8 mouse cellular contexts compared by ENCODE assay signal in the genomic region with DNA sequence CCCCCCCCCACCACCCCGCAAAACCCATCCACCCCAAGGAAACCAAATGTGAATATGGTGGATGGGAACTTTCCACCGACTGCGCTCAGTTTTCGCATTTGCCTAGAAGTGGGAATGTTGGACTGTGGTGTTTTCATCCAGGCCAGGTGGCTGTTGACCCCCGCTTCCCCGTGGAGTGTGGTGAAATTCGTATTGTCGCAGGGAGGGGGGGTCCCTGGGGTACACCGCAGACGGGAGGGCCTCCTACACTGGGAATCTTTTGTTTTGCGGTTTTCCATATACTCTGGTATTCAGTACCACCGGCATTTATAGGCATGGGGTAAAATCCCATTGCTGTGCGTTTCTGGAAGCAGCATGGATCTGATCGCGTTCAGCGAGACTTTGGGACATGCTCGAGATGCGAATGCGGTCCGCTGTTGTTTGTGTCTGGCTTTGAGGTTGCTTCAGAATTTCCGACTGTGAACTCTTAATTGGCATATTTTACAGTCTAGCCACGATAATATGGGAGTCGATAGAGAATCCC. TPM values are rescaled to one million over a fixed set of nuclear protein-coding genes. Genes with fewer than 3 reads are reported as not detected.
DNase-seq lines count a peak whose midpoint lies in the region; ATAC-seq and TF ChIP-seq lines count a peak whose summit lies in the region.

No protein-coding gene starts in this region.

- DNase-seq in heart, postnatal 4 days: no peak
- DNase-seq in urinary bladder, postnatal 25 days (ENCODE audit: low spot score): no peak
- no peak for DNase-seq in left cerebral cortex, postnatal 4 days
- no peak for DNase-seq in gastrocnemius, postnatal 4 days (ENCODE audit: low spot score in 2 of 2)

- intact Hi-C loops in left cerebral cortex, postnatal 4 days (cut with DNase I): no loop called here

- peak overlapping the region; percentile 70 to 93 for H3K4me3 ChIP-seq in heart, embryonic 14.5 days (ENCODE audit: control insufficient read depth in 1 of 2, insufficient read depth in 1 of 2, low read depth in 1 of 2, low read length in 2 of 2)
- H3K4me3 ChIP-seq in ES-Bruce4 (ENCODE audit: low read depth, low read length): peak overlapping the region; percentile 52
- peak overlapping the region; percentile 97 for H3K4me3 ChIP-seq in forebrain, embryonic 12.5 days (replicated peaks)
- peak overlapping the region; percentile 99 for H3K4me3 ChIP-seq in liver, embryonic 15.5 days (replicated peaks)

- H3K4me1 ChIP-seq in heart, embryonic 14.5 days (ENCODE audit: control insufficient read depth in 2 of 2, insufficient read depth in 2 of 2, low read length in 2 of 2): peaks cover 9 to 20% of the 10 kb centered on the region in 2 experiments
- no peaks in the 10 kb centered on the region for H3K4me1 ChIP-seq in ES-Bruce4 (ENCODE audit: control insufficient read depth, insufficient read depth, low read length)
- H3K4me1 ChIP-seq in forebrain, embryonic 12.5 days: peaks cover 18% of the 10 kb centered on the region
- H3K4me1 ChIP-seq in liver, embryonic 15.5 days (replicated peaks): peaks cover 64% of the 10 kb centered on the region

- no peaks in the 10 kb centered on the region for H3K9me3 ChIP-seq in heart, embryonic 14.5 days (ENCODE audit: control insufficient read depth, low read length)
- no peaks in the 10 kb centered on the region for H3K9me3 ChIP-seq in ES-Bruce4 (replicated peaks; ENCODE audit: control insufficient read depth, insufficient read depth, low read length, poor library complexity, severe bottlenecking)
- H3K9me3 ChIP-seq in forebrain, embryonic 12.5 days: no peaks in the 10 kb centered on the region
- no peaks in the 10 kb centered on the region for H3K9me3 ChIP-seq in liver, embryonic 15.5 days (replicated peaks)

- TF ChIP-seq POLR2A in ES-Bruce4 (IDR thresholded peaks at IDR 0.05; ENCODE audit: insufficient read depth, low read length): no peak

- peak overlapping the region; percentile 77 for H3K4me2 ChIP-seq in heart, embryonic 14.5 days (ENCODE audit: low read length)
- H3K4me2 ChIP-seq in forebrain, embryonic 12.5 days: peak overlapping the region; percentile 91
- peak overlapping the region; percentile 68 for H3K4me2 ChIP-seq in liver, embryonic 15.5 days

- H3K36me3 ChIP-seq in heart, embryonic 14.5 days (ENCODE audit: control insufficient read depth, insufficient read depth, low read length): no peaks in the 10 kb centered on the region
- H3K36me3 ChIP-seq in ES-Bruce4 (ENCODE audit: control insufficient read depth, insufficient read depth, low read length, poor library complexity, severe bottlenecking): no peaks in the 10 kb centered on the region
- no peaks in the 10 kb centered on the region for H3K36me3 ChIP-seq in forebrain, embryonic 12.5 days (replicated peaks)
- peaks cover 8% of the 10 kb centered on the region; the same call in 1 of the 2 replicates for H3K36me3 ChIP-seq in liver, embryonic 15.5 days (replicated peaks)

- WGBS in heart, embryonic 14.5 days: 22% methylated on average over 23 of the region's 23 CpGs
- WGBS in forebrain, embryonic 12.5 days: 10% methylated on average over 22 of the region's 23 CpGs
- 17% methylated on average over 23 of the region's 23 CpGs for WGBS in liver, embryonic 15.5 days (ENCODE audit: insufficient replicate concordance)

- H3K27ac ChIP-seq in heart, embryonic 14.5 days (replicated peaks in 1 of 2; ENCODE audit: control insufficient read depth in 1 of 2, insufficient read depth in 1 of 2, low read depth in 2 of 2, low read length in 2 of 2): no peak overlapping the region
- H3K27ac ChIP-seq in ES-Bruce4 (ENCODE audit: insufficient read depth, low read length): no peak overlapping the region
- peak overlapping the region; percentile 93; the same call in 1 of the 2 replicates for H3K27ac ChIP-seq in forebrain, embryonic 12.5 days
- peak overlapping the region; percentile 98 for H3K27ac ChIP-seq in liver, embryonic 15.5 days (replicated peaks)

- H3K27me3 ChIP-seq in heart, embryonic 14.5 days (ENCODE audit: control insufficient read depth, insufficient read depth, low read length): no peaks in the 10 kb centered on the region
- H3K27me3 ChIP-seq in ES-Bruce4 (ENCODE audit: control insufficient read depth, insufficient read depth, low read length, poor library complexity, severe bottlenecking): no peaks in the 10 kb centered on the region
- H3K27me3 ChIP-seq in forebrain, embryonic 12.5 days: no peaks in the 10 kb centered on the region
- H3K27me3 ChIP-seq in liver, embryonic 15.5 days: no peaks in the 10 kb centered on the region

- H3K9ac ChIP-seq in heart, embryonic 14.5 days (ENCODE audit: low read length): peak overlapping the region; percentile 93
- peak overlapping the region; percentile 93 for H3K9ac ChIP-seq in ES-Bruce4 (ENCODE audit: low read depth, poor library complexity, severe bottlenecking)
- peak overlapping the region; percentile 91 for H3K9ac ChIP-seq in forebrain, embryonic 12.5 days
- peak overlapping the region; percentile 98 for H3K9ac ChIP-seq in liver, embryonic 15.5 days

- no peak for TF ChIP-seq CTCF in ES-Bruce4 (IDR thresholded peaks at IDR 0.05; ENCODE audit: low read depth, low read length)

- no peak for ATAC-seq in heart, embryonic 14.5 days (ENCODE audit: insufficient number of reproducible peaks, insufficient read depth, low FRiP score, low read depth)
- no peak for ATAC-seq in forebrain, embryonic 12.5 days (ENCODE audit: low FRiP score)
- ATAC-seq in liver, embryonic 15.5 days (ENCODE audit: insufficient read depth): no peak

- TF ChIP-seq EP300 in ES-Bruce4 (IDR thresholded peaks at IDR 0.05; ENCODE audit: insufficient read depth, low read depth, low read length): no peak

RNA-seq across cellular contexts. Expression of a gene that starts 1.4 kb away (rescaled TPM):
- polyA plus RNA-seq in heart, embryonic 14.5 days (2014; fragmentation: Nextera tagmentation; extraction: Ambion mirVana): 5.5 and 5.8 TPM in 2 replicates
- total RNA-seq in heart, postnatal 4 days (2021): 10 to 100 TPM; 22.7 to 25.8 TPM
- polyA plus RNA-seq in ES-Bruce4 (2011; ENCODE audit: insufficient read depth, insufficient read length, low read depth, missing spikeins): 13.5 and 15.9 TPM in 2 replicates
- polyA plus RNA-seq in forebrain, embryonic 12.5 days (2016; fragmentation: Nextera tagmentation; extraction: Ambion mirVana): 13.2 and 13.3 TPM in 2 replicates
- polyA plus RNA-seq in liver, embryonic 15.5 days (2015; fragmentation: Nextera tagmentation; extraction: Ambion mirVana): 10.1 and 12.0 TPM in 2 replicates
- total RNA-seq in left cerebral cortex, postnatal 4 days (2021): 100 to 1,000 TPM; 202 to 219 TPM
- 10 to 100 TPM; 17.3 to 20.3 TPM for total RNA-seq in gastrocnemius, postnatal 4 days (2021)

RNA-seq across cellular contexts. Expression of a gene that starts 17.1 kb away (rescaled TPM):
- 386 and 413 TPM in 2 replicates for polyA plus RNA-seq in heart, embryonic 14.5 days (2014; fragmentation: Nextera tagmentation; extraction: Ambion mirVana)
- total RNA-seq in heart, postnatal 4 days (2021): 100 to 1,000 TPM; 820 to 822 TPM
- 2,022 and 2,082 TPM in 2 replicates for polyA plus RNA-seq in ES-Bruce4 (2011; ENCODE audit: insufficient read depth, insufficient read length, low read depth, missing spikeins)
- polyA plus RNA-seq in forebrain, embryonic 12.5 days (2016; fragmentation: Nextera tagmentation; extraction: Ambion mirVana): 479 and 481 TPM in 2 replicates
- polyA plus RNA-seq in liver, embryonic 15.5 days (2015; fragmentation: Nextera tagmentation; extraction: Ambion mirVana): 294 and 338 TPM in 2 replicates
- total RNA-seq in left cerebral cortex, postnatal 4 days (2021): 100 to 1,000 TPM; 639 to 650 TPM
- 100 to 1,000 TPM; 868 to 943 TPM for total RNA-seq in gastrocnemius, postnatal 4 days (2021)

RNA-seq across cellular contexts. Expression of a gene that starts 30.2 kb away (rescaled TPM):
- polyA plus RNA-seq in heart, embryonic 14.5 days (2014; fragmentation: Nextera tagmentation; extraction: Ambion mirVana): 22.5 and 25.6 TPM in 2 replicates
- 100 to 1,000 TPM in 1 of 2 experiments, 10 to 100 TPM in 1; 99.0 to 107 TPM for total RNA-seq in heart, postnatal 4 days (2021)
- polyA plus RNA-seq in ES-Bruce4 (2011; ENCODE audit: insufficient read depth, insufficient read length, low read depth, missing spikeins): 64.9 and 66.8 TPM in 2 replicates
- 26.3 and 26.4 TPM in 2 replicates for polyA plus RNA-seq in forebrain, embryonic 12.5 days (2016; fragmentation: Nextera tagmentation; extraction: Ambion mirVana)
- 9.1 and 9.2 TPM in 2 replicates for polyA plus RNA-seq in liver, embryonic 15.5 days (2015; fragmentation: Nextera tagmentation; extraction: Ambion mirVana)
- total RNA-seq in left cerebral cortex, postnatal 4 days (2021): 10 to 100 TPM; 74.1 to 76.3 TPM
- 10 to 100 TPM; 82.3 to 85.0 TPM for total RNA-seq in gastrocnemius, postnatal 4 days (2021)

Comparison
In these comparisons a context has a peak if more than half of its experiments do, and no peak if none do; other contexts are left out.
1. H3K27ac ChIP-seq: peak in forebrain, embryonic 12.5 days (single experiment) and liver, embryonic 15.5 days (single experiment); none in heart, embryonic 14.5 days (0 of 2) and ES-Bruce4 (single experiment).
2. Peak in every context shown above with its lines, with median percentiles within 50 percentile points of each other: H3K4me2 ChIP-seq, H3K4me3 ChIP-seq and H3K9ac ChIP-seq.